Mouse (Mus musculus) layer of hippocampus, postnatal 10 days (tissue): ENCODE measurements at regions not wholly inside any gene's neighbourhood (a gene's known extent, or its start where the extent isn't known, plus 50 kb on each side); places are given as distances from the start of the nearest gene placed in this dataset.
A peak's percentile ranks its signal among the peaks of the same experiment; 100 is the strongest.

Experiments
- DNase-seq, 2 experiments: peaks; one replicate each; pipeline ENCODE4 v3.0.0; 2021; ENCODE audit warnings: low spot score in 2 of 2

- peak; percentile 13 to 36 for DNase-seq
These were observed 98.6 kb upstream of the Foxp3 start for GRCm38 (mm10) chrX:7474831-7475230.

GRCm38 (mm10) chrX:7473814-7474213 is 98.2 kb upstream of the Usp27x start:
- DNase-seq: peak; percentile 17 to 48

- no peak for DNase-seq
These were observed 94.2 kb upstream of the Usp27x start for GRCm38 (mm10) chrX:7469801-7470200.

- no peak for DNase-seq
These were observed 92.4 kb upstream of the Usp27x start for GRCm38 (mm10) chrX:7467985-7468384.

GRCm38 (mm10) chrX:7456851-7457250 is 81.2 kb upstream of the Usp27x start:
- DNase-seq: no peak

GRCm38 (mm10) chrX:7445035-7445434 is 69.4 kb upstream of the Usp27x start:
- no peak for DNase-seq

- DNase-seq: no peak
These were observed 69.0 kb upstream of the Usp27x start for GRCm38 (mm10) chrX:7444583-7444982.

GRCm38 (mm10) chrX:7443996-7444421 is 68.4 kb upstream of the Usp27x start:
- DNase-seq: no peak

GRCm38 (mm10) chrX:7435375-7436042 is 59.9 kb upstream of the Usp27x start:
- DNase-seq: no peak

GRCm38 (mm10) chrX:7434268-7434667 is 58.6 kb upstream of the Usp27x start:
- no peak for DNase-seq

GRCm38 (mm10) chrX:7430456-7430855 is 54.8 kb upstream of the Usp27x start:
- DNase-seq: no peak

GRCm38 (mm10) chrX:7429524-7429865 is 53.9 kb upstream of the Usp27x start:
- no peak for DNase-seq

GRCm38 (mm10) chrX:7428621-7429523 is 53.2 kb upstream of the Usp27x start:
- peak; percentile 49 to 52 for DNase-seq
